Mouse (Mus musculus): ENCODE measurements around the gene Gm3045.

Gene Gm3045

DNA sequence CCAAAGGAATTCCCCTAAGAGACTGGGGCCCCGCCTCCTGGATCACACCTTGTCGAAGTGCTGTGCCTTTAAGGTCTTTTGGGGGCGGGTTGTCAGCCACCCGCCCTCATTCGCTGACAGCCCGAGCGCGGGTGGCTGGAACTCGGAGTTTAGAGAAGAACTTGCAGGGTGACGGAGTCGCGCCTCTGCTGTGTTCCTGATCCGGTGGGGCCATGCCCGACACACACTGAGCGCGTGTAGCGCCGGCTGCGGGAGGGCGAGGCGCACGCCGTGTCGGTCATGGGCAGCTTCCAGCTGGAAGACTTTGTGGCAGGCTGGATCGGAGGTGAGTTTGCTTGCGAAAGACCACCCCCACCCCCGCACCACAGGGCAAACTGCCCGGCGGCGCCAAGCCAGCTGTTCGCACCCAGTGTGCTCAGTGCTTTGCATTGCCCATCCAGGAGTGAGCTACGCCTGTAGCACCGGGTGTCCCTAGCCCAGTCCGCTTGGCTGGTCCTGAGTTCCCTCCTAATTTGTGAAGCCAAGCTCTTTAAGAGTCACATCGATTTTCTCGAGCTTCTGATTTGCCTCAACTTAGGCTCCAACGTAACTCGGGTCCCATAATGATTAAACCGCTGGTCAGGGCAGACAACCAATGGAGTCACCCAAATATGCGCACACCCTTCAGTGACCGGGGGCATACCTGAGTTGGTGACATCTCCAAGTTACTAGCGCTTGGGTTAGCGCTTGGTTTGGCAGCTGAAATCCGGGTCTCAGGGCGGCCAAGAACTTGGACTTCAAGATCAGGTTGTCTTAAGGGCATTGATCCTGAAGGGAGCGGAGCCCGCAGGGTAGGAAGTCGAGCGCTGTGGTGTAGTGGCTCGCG, 12.0 kb downstream of the Gm3045 start, which contains the start of gene Slc25a48:
Slc25a48 (plus strand) TSS at position 145 of the 865 bp plus-strand sequence.
- DNase-seq (ENCODE audit: low spot score in 2 of 2), result peak; percentile 6 to 14

GRCm38 (mm10) chr13:56443411-56443810, 17.0 kb downstream of the Gm3045 start:
- no peak for DNase-seq (ENCODE audit: low spot score in 2 of 2)

DNA sequence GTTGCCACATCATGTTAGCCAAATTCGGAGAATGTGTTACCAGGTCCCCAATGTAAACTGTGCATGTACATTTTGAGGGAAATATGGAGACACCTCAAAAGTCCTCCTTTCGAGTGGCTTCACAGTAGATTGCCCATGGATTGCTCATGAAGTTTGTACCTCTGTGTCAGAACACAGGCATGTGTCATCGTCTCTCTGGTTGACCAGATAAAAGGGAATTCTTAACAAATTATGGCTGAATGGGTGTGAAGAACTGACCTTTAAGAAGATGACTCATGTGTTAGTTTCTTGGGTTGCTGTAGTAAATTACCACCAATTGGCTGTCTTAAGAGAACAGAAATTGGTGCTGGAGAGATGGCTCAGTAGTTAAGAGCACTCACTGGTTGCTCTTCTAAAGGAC, 17.7 kb downstream of the Gm3045 start:
- DNase-seq (ENCODE audit: low spot score in 2 of 2), result no peak

- no peak for DNase-seq (ENCODE audit: low spot score in 2 of 2)
Measured at GRCm38 (mm10) chr13:56444996-56445395, 18.6 kb downstream of the Gm3045 start.

DNA sequence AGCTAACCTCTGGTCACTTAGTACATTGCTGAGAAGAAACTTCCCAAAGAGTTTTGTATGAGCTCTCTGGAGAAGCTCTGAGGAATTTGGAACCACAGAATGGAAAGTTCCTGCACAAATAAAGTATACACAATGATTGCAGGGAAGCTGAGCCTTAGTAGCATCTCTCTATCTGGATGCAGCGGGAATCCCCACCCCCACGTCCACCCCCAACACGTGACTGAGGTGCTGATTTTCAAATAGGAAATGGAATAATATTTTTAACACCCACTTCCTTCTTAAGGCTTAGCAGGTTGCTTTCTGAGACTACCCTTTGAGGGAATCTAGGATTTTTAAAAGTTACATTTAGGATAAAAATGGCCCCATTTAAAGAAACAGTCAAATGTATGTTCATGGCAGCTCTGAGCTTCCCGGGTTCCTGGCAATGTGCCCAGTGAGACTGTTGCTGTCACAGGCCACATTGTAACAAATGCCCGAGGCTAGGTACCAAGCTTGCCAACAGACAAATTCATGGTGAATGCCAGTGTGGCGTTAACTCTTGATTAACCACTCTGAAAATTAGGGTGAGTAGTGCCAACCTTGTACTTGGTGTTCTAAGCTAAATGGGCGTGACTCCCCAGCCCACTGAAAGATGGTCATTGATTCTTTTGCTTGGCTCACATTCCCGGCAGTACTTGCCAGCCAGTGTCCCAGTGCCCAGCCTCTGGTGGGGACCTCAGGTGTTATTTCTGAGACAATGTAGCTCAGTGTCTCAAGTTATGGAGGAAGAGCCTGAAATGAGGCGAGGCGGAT, 23.0 kb downstream of the Gm3045 start:
- no peak for DNase-seq (ENCODE audit: low spot score in 2 of 2)

DNA sequence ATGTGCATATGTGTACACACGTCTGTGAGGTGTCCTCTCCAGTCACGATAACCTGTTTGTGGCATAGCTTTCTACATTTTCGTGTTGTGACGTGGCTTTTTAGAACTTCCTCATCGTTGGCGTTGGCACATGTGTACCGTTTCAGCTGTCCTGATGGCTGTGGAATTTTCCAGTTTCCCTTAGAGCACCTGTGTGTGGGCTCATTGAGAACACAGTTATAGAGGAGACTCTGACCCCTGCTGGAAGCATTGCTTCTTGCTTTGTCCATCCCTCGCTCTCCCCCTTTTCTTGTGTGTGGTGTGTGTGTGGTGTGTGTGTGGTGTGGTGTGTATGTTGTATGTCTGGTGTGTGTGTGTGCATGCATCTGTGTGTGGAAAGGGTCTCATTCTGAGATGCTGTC, 23.6 kb downstream of the Gm3045 start:
- DNase-seq (ENCODE audit: low spot score in 2 of 2), result no peak

DNA sequence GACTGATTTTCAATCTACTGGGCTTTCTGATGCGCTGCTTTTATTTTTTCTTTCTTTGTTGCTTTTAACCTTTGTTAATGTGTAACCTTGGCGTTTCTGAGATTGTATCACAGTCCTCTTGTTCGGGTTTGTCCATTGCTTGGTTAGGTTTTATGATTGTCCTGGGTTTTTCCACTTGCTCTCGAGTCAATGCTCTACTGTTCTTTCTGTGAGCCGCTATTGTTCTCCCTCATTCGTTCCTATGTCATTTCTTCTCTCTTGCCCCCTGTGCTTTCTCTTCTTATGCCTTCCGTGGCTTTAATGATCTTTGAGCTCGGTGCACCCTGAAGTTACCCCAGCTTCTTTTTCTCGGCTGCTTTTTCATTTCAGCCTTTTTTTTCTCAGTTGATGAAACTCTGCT, 31.6 kb downstream of the Gm3045 start:
- no peak for DNase-seq (ENCODE audit: low spot score in 2 of 2)

GRCm38 (mm10) chr13:56461460-56461859, 35.1 kb downstream of the Gm3045 start:
- no peak for DNase-seq (ENCODE audit: low spot score in 2 of 2)

- DNase-seq (ENCODE audit: low spot score in 2 of 2), result no peak
Measured at GRCm38 (mm10) chr13:56462791-56463190, 36.4 kb downstream of the Gm3045 start.

GRCm38 (mm10) chr13:56463261-56463660, 36.9 kb downstream of the Gm3045 start:
- DNase-seq (ENCODE audit: low spot score in 2 of 2), result no peak

DNA sequence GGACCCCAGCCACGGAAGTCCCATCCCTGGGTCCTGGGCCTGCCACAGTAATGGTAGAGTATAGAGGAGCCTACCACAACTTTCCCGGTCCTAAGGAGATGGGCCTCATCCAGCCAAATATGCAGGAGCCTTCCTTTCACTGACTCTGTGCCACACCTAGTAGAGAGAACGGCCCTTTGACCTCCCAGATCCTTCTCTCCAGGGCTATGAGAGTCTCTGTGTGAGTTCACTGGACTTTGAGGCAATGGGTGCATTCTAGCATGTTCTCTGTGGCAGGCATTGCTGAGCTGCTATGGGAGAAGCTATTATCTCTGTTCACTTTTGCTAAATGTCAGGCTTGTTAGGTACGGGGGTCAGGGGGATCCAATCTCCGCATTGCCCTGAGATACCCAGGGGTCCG, 37.4 kb downstream of the Gm3045 start:
- DNase-seq (ENCODE audit: low spot score in 2 of 2), result no peak

DNA sequence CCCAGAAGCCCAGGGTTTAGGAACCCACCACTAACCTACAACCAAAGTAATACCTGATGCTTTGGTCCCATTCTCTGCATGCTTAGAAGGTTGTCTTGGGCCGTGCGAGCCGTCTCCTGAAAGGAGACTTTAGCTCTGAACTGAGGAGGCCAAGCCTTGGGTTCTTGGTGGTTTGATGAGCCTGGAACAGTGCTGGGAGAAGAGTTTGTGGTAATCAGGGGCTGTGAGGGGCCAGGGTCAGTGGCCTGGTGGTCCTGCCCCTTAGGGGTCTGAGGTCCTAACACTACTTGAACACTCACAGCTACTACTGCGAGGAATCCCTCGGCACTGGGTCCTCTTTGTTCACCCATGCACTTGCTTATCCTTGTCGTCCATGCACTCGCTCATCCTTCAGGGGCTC, 41.4 kb downstream of the Gm3045 start:
- no peak for DNase-seq (ENCODE audit: low spot score in 2 of 2)

- no peak for DNase-seq (ENCODE audit: low spot score in 2 of 2)
Measured at GRCm38 (mm10) chr13:56468536-56468935, 42.1 kb downstream of the Gm3045 start.

- no peak for DNase-seq (ENCODE audit: low spot score in 2 of 2)
Measured at GRCm38 (mm10) chr13:56471211-56471610, 44.8 kb downstream of the Gm3045 start.

GRCm38 (mm10) chr13:56471951-56472350, 45.6 kb downstream of the Gm3045 start:
- DNase-seq (ENCODE audit: low spot score in 2 of 2), result no peak

- DNase-seq (ENCODE audit: low spot score in 2 of 2), result no peak
Measured at GRCm38 (mm10) chr13:56472661-56473060, 46.3 kb downstream of the Gm3045 start.

GRCm38 (mm10) chr13:56475363-56475762, 49.0 kb downstream of the Gm3045 start:
- peak; percentile 19 to 51 for DNase-seq (ENCODE audit: low spot score in 2 of 2)

GRCm38 (mm10) chr13:56476790-56477189, 50.4 kb downstream of the Gm3045 start:
- no peak for DNase-seq (ENCODE audit: low spot score in 2 of 2)

DNA sequence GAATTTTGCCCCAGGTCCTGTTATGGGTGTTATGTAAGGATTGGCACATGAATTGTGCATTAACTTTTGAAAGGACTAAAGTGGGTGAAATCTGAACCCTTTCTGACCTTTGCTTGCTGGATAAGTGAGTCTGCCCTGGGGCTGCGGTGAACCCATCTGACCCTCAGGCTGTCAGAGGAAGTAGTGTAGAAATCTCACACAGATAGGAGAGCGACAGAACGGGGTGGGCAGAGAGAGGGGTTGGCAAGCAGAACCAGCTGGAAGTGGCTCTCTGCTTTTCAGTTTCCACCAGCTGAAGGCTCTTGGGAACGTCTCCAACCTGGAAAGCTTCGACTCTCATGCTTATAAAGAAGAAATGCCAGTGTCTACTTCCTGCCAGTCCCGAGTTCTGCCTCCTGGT, 50.9 kb downstream of the Gm3045 start:
- peak; percentile 40 to 58 for DNase-seq (ENCODE audit: low spot score in 2 of 2)

- no peak for DNase-seq (ENCODE audit: low spot score in 2 of 2)
Measured at GRCm38 (mm10) chr13:56478027-56478426, 51.6 kb downstream of the Gm3045 start.

DNA sequence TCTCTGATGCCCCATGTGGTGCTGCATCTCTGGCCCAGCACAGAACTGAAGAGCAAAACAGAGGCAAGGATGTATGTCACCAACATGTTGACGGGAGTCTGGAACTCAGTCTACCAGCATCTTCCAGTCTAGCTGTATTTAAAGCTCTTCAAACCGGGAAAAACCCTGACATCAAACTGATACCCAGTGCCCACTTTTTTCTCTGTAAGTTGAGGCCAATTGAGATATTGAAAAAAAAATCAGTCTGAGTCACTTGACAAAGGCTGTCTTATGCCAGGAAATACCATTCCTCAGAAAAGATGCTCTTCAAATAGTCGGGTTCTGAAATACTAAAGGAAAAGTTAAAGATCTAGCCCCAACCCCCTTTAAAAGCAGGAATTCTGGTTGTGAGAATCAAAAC, 55.8 kb downstream of the Gm3045 start, which contains the start of gene Il9:
Il9 (minus strand) TSS at position 101 of the 400 bp plus-strand sequence.
- DNase-seq (ENCODE audit: low spot score in 2 of 2), result no peak
